Mouse (Mus musculus) colon, adult 2 months (tissue): Measurements from ENCODE around the gene Polr1d. TPM values are rescaled to one million over a fixed set of nuclear protein-coding genes. Genes with fewer than 3 reads are reported as not detected.

Source experiments
- polyA plus RNA-seq: library from polyadenylated mRNA; depleted of rRNA; stranded (reverse); fragments of >200 nt; gene quantifications from 2 replicates; pipeline ENCODE4 v1.2.3, GENCODE M21; 2012; rRNA removed

The Polr1d gene
- 46.3 and 54.5 TPM in 2 replicates for polyA plus RNA-seq

GRCm38 (mm10) chr5:147076799-147077165, at the start of gene Polr1d:
TSS of gene Polr1d (plus strand) at chr5:147077050.

GRCm38 (mm10) chr5:147076026-147076798, 638 bp upstream of the Polr1d start, which contains the start of gene Lnx2:
TSS of gene Lnx2 (minus strand) at chr5:147076586.

Other genes with a start within 250 kb of the Polr1d start
- 29.5 and 45.6 TPM in 2 replicates for gene Rpl21, start 244.2 kb upstream of the Polr1d start, polyA plus RNA-seq
- 6.6 and 8.5 TPM in 2 replicates for gene Rasl11a, start 232.0 kb upstream of the Polr1d start, polyA plus RNA-seq
- gene Gtf3a, start 128.4 kb upstream of the Polr1d start, polyA plus RNA-seq = 87.2 and 115 TPM in 2 replicates
- gene Mtif3, start 113.2 kb upstream of the Polr1d start, polyA plus RNA-seq = 16.9 TPM in 2 replicates
- gene Lnx2, start 464 bp upstream of the Polr1d start, polyA plus RNA-seq = 34.3 and 48.1 TPM in 2 replicates
- gene Gsx1, start 111.6 kb downstream of the Polr1d start, polyA plus RNA-seq = not detected in 2 replicates
- 0.73 and 1.1 TPM in 2 replicates for gene Pdx1, start 192.9 kb downstream of the Polr1d start, polyA plus RNA-seq
- gene Cdx2, start 230.2 kb downstream of the Polr1d start, polyA plus RNA-seq = 267 and 296 TPM in 2 replicates
- 4.4 and 5.9 TPM in 2 replicates for gene Urad, start 245.4 kb downstream of the Polr1d start, polyA plus RNA-seq